Mouse (Mus musculus): ENCODE measurements around the gene Ccdc15.

Gene Ccdc15

DNA sequence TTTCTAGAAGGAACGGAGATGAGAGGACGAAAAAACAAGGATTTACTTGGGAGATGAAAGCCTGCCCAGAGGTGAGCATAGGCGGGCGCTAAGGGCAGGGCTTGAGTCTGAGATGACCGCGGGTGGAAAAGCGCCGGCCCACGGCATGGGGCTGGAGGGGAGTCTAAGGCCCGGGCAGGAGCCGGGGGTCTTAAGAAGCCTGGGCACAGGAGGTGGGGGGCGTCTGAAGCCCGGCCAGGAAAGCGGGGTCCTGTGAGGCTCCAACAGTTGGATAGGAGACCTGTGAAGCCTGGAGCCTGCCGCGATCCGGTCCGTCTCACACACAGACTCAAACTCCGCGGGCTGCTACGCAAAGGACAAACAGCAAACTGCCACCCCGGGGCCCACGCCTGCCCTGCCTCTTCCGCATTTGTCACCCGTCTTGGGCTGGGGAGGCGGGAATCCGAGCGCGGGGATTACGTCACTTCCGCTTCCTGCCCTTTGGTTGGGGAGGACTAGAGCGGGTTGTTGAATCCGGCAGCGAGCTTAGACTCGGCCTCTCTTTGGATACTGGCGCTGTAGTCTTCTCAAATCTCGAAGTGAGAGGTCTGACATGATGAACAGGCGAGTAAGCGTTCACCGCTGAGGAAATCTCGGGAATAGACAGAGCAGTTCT is at the start of gene Ccdc15:
TSS of gene Ccdc15 (minus strand) at position 445 of the 655 bp plus-strand sequence.
- DNase-seq (ENCODE audit: inconsistent ontology term): peak; percentile 99

DNA sequence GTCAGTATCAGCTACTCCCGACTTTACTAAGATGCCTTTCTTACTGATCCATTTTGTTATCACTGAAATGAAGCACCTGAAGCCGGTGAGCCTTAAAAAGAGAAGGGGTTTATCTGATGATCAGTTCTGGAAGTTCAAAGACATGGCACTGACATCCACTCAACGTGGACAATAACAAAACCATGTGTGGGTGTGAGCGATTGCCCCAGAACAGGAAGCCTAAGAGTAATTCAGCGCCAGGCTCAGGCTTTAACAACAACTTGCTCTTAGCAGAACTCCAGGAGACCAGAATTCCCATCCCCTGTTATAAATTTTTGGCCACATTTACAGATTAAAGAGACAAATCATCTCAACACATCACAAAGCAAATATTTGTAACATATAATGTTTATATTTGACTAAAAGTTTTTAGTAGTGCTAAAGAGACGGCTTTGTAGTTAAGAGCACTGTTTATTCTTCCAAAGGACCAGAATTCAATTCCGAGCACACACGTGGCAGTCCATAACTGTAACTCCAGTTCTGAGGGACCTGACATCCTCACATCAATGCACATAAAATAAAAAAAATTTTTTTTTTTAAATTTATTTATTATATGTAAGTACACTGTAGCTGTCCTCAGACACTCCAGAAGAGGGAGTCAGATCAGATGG is 45.4 kb upstream of the Ccdc15 start:
- no peak for DNase-seq (ENCODE audit: inconsistent ontology term)

- no peak for DNase-seq (ENCODE audit: inconsistent ontology term)
Measured at GRCm38 (mm10) chr9:37392071-37392470, 43.8 kb upstream of the Ccdc15 start.

- DNase-seq (ENCODE audit: inconsistent ontology term): no peak
Measured at GRCm38 (mm10) chr9:37390891-37391290, 42.7 kb upstream of the Ccdc15 start.

DNA sequence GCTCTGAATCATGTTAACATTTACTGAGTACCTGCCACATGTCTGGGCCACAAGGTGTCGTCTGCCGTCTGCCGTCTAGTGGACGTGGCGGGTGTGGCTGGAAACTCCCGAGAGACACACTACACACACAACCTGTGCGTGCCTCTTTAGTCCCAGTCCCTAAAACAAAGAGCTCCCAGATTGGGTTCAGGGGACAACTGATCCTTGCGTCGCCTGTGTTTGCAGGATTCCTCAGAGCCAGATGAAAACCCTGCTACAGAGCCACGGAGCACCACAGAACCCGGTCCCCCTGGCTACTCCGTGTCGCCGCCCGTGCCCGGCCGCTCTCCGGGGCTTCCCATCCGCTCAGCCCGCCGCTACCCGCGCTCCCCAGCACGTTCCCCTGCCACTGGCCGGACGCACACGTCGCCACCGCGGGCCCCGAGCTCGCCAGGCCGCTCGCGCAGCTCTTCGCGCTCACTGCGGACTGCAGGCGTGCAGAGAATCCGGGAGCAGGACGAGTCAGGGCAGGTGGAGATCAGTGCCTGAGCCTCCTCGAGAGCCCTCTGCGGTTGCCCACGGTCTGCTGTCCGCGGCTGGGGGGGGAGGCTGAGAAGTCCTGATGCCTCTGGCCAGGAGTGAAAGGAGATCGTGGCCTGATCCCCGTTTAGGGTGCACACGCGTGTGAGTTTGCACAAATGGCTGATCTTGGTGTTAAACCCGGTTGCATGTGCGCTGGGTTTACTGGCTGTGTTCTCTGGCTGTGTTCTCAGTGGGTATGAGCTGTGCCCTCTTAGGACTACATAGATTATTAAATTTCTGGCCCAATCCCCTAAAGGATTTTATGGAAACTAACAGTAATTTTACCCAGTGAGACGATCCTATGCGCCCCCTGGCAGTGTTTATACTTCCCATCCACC is 36.3 kb upstream of the Ccdc15 start:
- peak; percentile 62 for DNase-seq (ENCODE audit: inconsistent ontology term)

- DNase-seq (ENCODE audit: inconsistent ontology term): no peak
Measured at GRCm38 (mm10) chr9:37383161-37383560, 34.9 kb upstream of the Ccdc15 start.

DNA sequence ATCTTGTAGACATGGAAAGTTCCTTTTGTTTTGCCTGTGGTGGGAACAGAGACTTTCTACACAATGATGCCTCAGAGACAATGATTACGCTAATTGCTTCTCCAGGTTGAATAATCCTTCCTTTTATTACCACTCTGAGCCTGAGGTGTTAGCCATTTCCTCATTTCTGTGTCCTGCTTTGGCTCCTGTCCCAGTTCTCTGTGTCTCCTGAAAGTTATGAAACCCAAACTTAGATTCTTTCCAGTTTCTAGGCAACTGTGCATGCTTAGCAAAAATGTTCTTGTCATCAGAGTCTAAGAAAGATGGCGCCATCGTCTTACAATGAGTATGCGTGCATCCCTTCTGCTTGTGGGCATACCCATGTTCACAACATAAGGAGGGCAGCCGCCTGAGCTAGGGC is 27.5 kb upstream of the Ccdc15 start:
- DNase-seq (ENCODE audit: inconsistent ontology term): no peak

DNA sequence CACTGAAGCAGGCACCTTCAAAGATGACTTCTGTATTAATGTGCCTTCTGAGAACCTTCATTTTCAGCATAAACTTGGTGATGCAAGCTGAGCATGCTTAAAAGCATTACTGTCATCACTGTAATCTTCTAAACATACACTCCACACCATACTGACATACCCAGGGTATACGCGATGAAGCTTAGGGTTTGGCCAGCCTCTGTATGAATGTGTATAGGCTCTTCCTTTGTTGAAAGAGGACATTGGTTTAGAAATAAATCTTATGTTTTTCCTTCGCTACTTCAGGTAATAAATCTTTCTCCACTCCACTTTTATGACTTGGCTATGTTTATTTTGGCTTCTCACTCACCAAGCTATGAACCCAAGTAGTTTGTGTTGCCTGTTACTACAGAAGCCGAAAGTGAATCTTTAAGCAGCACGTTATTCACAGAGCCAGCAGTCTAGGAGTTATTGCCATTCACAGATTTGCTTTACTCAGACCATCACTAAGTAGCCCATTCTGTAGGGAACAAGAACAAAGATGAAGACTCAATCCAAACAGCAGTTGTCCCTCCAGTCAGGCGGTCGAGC is 23.1 kb upstream of the Ccdc15 start:
- no peak for DNase-seq (ENCODE audit: inconsistent ontology term)

DNA sequence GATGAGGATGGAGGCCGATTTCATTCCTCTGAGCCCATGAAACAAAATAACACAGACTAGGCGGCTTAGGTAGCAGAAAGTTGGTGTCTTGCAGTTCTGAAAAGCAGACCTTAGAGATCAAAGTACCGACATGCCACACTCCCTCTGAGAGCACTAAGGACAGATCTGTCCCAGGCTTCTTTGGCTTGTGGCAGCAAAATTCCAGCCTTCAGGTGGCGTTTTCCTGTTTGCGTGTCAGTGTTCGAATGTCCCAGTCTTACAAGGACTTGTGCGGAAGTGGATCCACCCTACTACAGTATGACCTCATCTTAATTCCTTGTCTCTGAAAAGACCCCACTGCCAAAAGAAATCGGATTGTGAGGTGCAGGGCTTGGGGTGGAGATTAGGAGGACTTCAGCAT is 20.6 kb upstream of the Ccdc15 start:
- no peak for DNase-seq (ENCODE audit: inconsistent ontology term)

GRCm38 (mm10) chr9:37368081-37368830 is 20.0 kb upstream of the Ccdc15 start:
- DNase-seq (ENCODE audit: inconsistent ontology term): no peak

DNA sequence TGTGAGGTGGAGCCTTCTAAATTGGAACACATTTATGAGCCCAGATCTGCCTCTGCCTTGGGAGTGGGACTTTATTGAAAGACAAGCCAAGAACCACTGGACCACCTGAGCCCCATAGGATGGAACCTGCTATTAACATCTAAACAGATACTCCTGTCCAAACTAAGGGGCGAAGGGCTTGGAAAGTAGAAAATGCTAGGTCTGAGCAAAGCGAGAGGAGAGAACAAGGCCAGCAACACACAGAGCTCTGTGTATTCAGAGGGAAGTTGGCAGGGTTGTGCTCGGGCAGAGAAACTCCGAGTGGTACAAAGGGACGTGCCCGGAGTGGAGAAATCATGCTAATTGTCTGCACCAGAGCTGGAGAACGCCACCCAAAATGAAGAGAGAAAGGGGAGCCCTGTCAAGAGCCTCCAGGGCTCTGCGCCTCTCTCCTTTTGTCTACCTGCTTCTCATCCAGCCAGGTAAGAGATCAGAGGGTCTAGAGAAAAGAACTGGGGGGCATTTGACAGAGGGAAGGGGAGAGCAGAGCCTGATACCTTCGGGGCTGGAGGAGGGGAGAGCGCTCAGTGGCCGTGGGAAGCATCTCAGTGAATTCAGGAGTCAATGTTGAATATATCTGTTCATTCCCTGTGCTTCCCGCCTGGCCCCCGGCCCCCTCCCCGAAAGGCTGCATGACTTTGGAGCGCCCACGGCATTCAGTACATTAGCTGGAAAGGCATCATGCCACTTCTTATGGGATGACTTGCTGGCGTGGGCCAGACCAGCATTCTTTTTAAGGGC is 19.3 kb upstream of the Ccdc15 start, which contains the start of gene Hepacam:
TSS of gene Hepacam (plus strand) at position 51 of the 780 bp plus-strand sequence.
- DNase-seq (ENCODE audit: inconsistent ontology term): no peak

- no peak for DNase-seq (ENCODE audit: inconsistent ontology term)
Measured at GRCm38 (mm10) chr9:37365706-37366105, 17.5 kb upstream of the Ccdc15 start.

- DNase-seq (ENCODE audit: inconsistent ontology term): no peak
Measured at GRCm38 (mm10) chr9:37364392-37364791, 16.2 kb upstream of the Ccdc15 start.

GRCm38 (mm10) chr9:37363551-37363950 is 15.3 kb upstream of the Ccdc15 start:
- no peak for DNase-seq (ENCODE audit: inconsistent ontology term)

- DNase-seq (ENCODE audit: inconsistent ontology term): no peak
Measured at GRCm38 (mm10) chr9:37362881-37363280, 14.6 kb upstream of the Ccdc15 start.

- DNase-seq (ENCODE audit: inconsistent ontology term): no peak
Measured at GRCm38 (mm10) chr9:37362084-37362483, 13.9 kb upstream of the Ccdc15 start.

GRCm38 (mm10) chr9:37359331-37360220 is 11.3 kb upstream of the Ccdc15 start:
- DNase-seq (ENCODE audit: inconsistent ontology term): peak; percentile 78

GRCm38 (mm10) chr9:37358713-37359330 is 10.6 kb upstream of the Ccdc15 start:
- DNase-seq (ENCODE audit: inconsistent ontology term): peak; percentile 62

GRCm38 (mm10) chr9:37354485-37354884 is 6.3 kb upstream of the Ccdc15 start:
- DNase-seq (ENCODE audit: inconsistent ontology term): no peak

Data from Muller cell, postnatal 12 days (primary cell).